Mouse (Mus musculus) cortical plate, adult 2 months (tissue): Measurements from ENCODE around the gene Tbce.

Experiments
- CTCF ChIP-seq: fragments of 200-500 bp; IDR thresholded peaks from 2 replicates; pipeline ENCODE4 v1.5.1; 2011; ENCODE audit warnings: mild to moderate bottlenecking, control low read depth, low read length; ENCODE audit not compliant: insufficient read depth; ENCODE audit errors: extremely low read depth
- POLR2A ChIP-seq: fragments of 200-500 bp; IDR thresholded peaks from 2 replicates; pipeline ENCODE4 v1.6.1; 2011; ENCODE audit warnings: mild to moderate bottlenecking, low read length, control low read depth; ENCODE audit not compliant: insufficient read depth; ENCODE audit errors: extremely low read depth

- TF ChIP-seq POLR2A, result no peak
- TF ChIP-seq CTCF, result no peak
Measured at GRCm38 (mm10) chr13:14033309-14034072, 5.9 kb downstream of the Tbce start.
